Mouse (Mus musculus): Measurements from ENCODE around the gene Hpgd.
A peak's percentile ranks its signal among the peaks of the same experiment; 100 is the strongest.
"Not testable (repeated sequence)": the region's sequence is repeated elsewhere in the genome, so short reads cannot be mapped to it uniquely, and the experiment has no call there.

Gene Hpgd

GRCm38 (mm10) chr8:56294373-56294877 is at the start of gene Hpgd:
Gene Hpgd (plus strand): TSS chr8:56294585.
- peak; percentile 46 for DNase-seq

DNA sequence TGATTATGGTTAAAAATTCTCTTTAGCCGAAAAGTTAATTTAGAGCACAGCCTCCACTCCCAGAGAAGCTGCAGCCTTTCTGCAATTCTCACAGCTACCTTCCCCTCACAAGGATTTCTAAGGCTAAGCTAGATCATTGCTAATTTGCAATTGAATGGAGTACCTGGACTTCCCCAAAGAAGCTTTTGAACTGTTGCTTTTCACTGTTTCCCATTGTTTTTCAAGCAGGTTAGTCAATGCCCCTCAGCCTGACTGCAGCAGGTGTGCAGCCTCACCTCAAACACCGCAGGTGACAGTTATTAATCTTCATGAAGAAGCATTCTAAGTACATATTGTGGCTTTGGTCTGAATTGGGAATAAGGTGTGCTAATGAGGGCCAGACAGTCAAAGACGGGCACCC is 42.7 kb upstream of the Hpgd start:
- DNase-seq, result not testable (repeated sequence)

DNA sequence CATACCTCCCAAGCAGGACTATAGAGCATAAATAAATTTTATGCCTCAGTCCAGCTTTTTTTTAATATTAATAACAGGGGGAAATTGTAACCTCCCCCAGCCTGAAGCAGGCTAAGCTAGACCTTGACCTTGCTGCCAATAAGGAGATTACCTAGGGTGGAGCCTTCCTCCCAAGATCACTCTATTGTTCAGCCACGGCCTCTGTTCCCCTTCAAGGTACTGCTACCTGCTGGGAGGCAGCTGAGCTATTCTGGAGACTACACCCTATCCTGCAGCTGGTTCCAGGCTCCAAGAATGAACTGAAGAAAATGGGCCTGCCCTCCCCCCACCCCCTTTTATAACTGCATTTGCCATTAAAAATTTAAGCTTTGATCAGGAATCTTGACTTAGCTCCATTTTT is 42.1 kb upstream of the Hpgd start:
- DNase-seq, result no peak

DNA sequence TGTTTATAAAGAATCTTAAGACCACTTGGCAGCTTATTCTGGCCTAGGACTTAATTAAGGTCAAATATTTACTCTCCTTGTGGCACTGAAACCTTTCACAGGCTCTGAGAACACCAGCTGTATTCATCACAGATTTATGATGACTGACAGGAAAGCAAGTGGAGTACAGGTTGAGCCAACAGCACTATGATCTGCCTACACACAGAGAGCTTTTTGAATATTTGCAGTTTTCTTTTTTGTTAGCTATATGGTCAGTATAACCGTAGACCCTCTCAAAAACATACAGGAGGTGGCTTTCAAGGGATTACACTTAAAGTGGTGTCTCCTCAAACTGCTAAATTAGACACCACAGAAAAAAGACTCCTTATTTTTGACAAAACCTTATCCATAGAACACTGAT is 33.2 kb upstream of the Hpgd start:
- no peak for DNase-seq

GRCm38 (mm10) chr8:56269687-56270663 is 24.4 kb upstream of the Hpgd start:
- DNase-seq, result peak; percentile 35

DNA sequence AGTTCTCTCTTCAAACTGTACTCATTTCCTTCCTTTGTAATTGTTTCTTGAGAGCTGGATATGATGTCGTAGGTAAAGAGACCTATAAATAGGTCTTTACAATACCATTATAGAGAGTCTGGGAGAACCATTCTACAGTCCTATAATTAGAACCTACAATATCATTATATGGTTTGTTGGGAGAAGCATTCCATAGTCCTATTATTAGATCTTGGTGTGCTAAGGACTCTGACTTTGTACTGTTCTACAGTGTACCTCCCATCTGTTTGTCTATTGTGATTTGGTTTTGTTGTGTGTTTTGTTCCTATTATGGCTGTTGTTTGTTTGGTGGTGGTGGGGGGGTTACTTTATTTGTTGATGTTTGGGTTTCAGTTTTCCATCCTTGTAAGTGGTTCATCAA is 21.5 kb upstream of the Hpgd start:
- DNase-seq, result no peak

- no peak for DNase-seq
These were observed 19.1 kb upstream of the Hpgd start for GRCm38 (mm10) chr8:56275316-56275715.

DNA sequence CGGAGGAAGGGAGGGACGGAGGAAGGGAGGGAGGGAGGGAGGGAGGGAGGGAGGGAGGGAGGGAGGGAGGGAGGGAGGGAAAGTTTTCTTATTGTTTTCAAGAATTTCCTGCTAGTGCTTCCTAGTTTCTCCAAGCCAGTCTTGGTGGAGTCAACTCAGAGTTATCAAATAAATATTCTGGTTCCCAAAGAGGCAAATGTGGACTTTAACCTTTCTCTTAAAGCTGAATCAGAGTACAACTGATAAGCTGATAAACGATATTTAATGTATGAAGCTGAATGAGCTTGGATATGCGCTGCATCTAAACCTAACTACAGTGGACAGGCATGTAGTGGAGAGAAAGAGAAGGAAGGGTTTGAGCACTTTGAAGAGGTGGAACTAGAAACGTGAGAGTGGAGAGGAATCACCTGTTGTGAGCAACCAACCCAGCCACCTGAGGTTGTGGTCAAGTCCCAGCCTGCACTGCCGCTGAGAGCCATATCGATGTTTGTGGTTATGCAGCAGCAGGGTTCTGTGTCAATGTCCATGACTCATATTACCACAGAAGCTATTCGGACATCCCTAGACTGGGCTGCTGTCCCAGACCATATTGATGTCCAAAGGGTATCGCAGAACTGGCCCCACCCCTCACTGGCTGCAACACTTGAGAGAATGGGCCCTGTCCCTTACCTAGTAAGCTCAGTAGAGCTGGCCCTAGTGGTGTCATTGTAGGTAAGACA is 16.4 kb upstream of the Hpgd start:
- no peak for DNase-seq

DNA sequence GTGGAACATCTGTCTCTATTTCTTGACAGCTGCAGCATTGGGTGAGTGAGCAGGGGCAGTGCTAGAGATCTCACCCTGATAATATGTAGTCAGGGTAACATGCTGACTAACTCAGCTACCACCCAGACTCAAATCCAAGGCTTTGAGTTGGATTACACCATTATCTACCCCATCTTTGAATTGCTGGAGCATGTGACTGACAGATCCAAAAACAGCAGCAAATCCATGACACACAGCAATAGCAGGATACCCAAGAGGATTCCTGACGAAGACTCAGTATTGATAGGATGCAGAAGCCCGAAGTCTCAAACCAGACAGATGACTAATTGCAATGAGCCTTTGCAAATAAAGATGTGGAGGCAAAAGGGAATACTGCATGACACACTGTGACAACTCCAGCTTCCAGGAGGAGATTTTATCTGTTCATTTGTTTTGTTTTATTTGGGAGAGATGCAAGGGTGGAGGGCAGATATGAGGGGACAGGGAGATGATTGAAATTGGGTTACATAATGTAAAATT is 15.8 kb upstream of the Hpgd start:
- DNase-seq, result no peak

- DNase-seq, result no peak
These were observed 10.4 kb upstream of the Hpgd start for GRCm38 (mm10) chr8:56283936-56284335.

GRCm38 (mm10) chr8:56284957-56285356 is 9.4 kb upstream of the Hpgd start:
- DNase-seq, result peak; percentile 19

GRCm38 (mm10) chr8:56286717-56287116 is 7.7 kb upstream of the Hpgd start:
- no peak for DNase-seq

DNA sequence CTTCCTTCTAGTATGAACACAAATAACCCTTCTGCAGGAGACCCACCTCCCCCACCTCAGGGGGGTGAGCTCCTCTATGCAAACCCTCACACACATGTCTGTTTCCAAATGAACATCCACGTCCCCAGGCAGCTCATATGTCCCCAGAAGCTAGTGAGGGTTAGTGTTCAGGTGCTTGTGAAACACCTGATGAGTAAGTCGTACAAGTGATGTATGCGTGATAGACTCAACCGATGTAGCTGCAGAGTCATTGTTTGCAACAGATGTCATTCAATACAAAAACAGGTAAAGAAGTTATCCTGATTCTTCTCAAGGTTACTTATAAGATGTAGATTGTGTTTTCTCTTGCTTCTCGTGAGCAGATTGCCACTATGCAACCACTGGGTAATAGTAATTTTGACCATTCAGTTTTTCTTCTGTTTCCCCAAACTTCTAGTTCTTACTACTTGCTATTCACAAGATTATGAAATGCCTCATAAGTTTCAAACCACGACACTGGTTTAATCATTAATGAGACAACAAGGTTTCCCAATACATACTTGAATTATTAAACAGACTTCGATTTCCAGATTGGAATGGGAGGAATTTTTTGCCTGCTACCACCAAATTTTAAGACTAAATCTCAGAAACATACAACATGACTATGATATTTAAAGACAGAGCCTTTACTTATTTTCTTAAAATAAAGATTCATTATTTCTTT is 6.9 kb upstream of the Hpgd start:
- DNase-seq, result peak; percentile 18

DNA sequence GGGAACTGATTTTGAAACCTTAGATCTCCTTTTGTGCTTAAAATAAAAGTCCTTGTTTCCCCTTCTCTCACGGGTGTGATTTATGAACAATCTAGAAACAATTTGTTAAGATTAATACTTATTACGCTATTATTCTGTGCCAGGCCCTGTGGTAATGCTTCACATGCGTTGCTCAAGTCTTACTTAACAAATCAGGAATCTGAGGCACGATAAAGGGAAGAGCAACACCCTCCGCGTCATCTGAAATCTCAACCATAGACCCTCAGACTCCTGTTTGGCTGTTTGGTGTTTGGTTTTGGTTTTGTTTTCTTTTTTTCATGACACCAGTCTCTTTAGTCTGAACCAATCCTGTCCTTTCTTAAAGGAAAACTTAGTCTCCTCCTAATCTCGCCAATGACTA is 2.1 kb upstream of the Hpgd start:
- DNase-seq, result no peak

DNA sequence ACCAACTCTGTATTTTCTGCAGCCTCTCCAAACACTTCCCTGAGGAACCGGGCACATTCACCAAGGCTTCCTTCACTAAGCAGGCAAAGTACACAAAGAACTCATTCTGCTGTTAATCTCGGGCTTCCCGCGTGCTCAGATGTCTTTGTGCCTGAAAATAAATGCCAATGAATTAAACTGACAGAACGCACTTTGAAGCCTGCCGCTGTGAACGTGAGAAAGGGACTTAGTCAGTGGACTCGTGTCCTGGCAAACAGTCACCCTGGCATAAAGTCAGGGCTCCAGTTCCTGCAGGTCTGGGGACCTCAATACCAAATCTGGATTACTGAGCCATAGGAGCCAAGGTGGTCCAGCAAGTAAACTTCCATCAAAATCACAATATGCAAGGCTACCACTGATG is 905 bp upstream of the Hpgd start:
- peak; percentile 38 for DNase-seq

DNA sequence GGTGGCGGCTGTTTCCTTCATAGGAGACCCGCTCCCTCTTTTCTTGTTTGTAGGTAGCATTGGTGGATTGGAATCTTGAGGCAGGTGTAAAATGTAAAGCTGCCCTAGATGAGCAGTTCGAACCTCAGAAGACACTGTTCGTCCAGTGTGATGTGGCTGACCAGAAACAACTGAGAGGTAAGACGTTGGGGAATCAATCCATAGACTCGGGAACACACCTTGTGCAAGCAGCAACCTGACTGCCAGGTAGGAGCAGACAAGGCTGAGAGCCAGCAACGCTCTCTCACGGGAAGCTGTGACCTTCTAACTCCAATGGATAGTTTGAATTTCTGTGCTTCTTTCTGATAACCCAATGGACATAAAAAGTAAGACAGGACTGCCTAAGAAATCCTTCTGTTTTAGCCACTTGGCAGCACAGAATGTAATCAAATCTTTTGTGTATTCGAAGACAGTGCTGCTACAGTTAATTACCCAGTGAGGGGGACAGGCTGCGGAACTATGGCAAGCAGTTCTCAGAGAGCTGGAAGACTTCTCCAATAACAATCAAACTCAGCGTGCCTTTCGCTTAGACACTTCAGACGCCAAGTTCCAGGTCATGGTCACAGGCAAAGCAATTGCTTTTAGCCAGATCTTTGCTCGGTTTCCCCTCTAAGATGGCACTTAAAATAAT is 636 bp downstream of the Hpgd start:
- DNase-seq, result no peak

GRCm38 (mm10) chr8:56299421-56299820 is 5.0 kb downstream of the Hpgd start:
- DNase-seq, result no peak

- DNase-seq, result not testable (repeated sequence)
These were observed 6.9 kb downstream of the Hpgd start for GRCm38 (mm10) chr8:56301303-56301702.

GRCm38 (mm10) chr8:56304595-56304994 is 10.2 kb downstream of the Hpgd start:
- no peak for DNase-seq

GRCm38 (mm10) chr8:56313622-56314021 is 19.2 kb downstream of the Hpgd start:
- DNase-seq, result no peak

GRCm38 (mm10) chr8:56315189-56315588 is 20.8 kb downstream of the Hpgd start:
- no peak for DNase-seq

DNA sequence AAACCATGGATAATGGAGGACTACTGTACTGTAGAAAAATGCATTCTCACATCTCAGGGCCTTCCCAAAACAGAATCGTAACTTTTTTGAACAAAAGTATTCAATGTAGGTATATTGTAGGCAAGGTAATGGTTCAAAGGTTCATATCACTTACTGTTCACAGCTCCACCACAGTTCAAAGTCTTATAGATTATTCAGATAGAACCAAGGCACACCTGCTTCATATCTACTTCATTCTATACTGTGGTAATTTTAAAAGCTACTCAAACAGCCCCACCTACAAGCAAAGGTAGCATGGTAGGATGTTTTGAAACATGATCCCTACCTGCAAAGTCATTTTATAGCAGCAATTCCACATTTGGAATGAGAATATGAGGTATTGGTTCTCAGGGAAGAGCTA is 28.9 kb downstream of the Hpgd start:
- DNase-seq, result no peak
